Mouse (Mus musculus) G1E (cell line): ENCODE measurements around the gene Coa5.

ENCODE experiments used
- CTCF ChIP-seq: IDR thresholded peaks from 2 replicates; pipeline ENCODE4 v1.5.1; 2012; ENCODE audit warnings: low read depth, low read length, inconsistent platforms, mixed read lengths
- GATA1 ChIP-seq: IDR thresholded peaks from 2 replicates; pipeline ENCODE4 v1.6.1; 2012; ENCODE audit warnings: borderline replicate concordance, low read length, inconsistent platforms, mixed read lengths
- POLR2AphosphoS5 ChIP-seq: IDR thresholded peaks from 2 replicates; pipeline ENCODE4 v1.6.1; 2012; ENCODE audit warnings: low read depth, low read length, inconsistent platforms; ENCODE audit not compliant: insufficient replicate concordance
- TAL1 ChIP-seq: conservative IDR thresholded peaks from 2 replicates; pipeline ENCODE4 v1.6.1; 2012; ENCODE audit warnings: low read depth, low read length, inconsistent platforms, mixed read lengths

GRCm38 (mm10) chr1:37368768-37369385 lies 61.0 kb downstream of the Coa5 start:
- no peak for TF ChIP-seq CTCF
- TF ChIP-seq POLR2AphosphoS5, result no peak
- TF ChIP-seq TAL1, result no peak
- no peak for TF ChIP-seq GATA1
